Mouse (Mus musculus): ENCODE measurements around the gene Adgrg6. TPM values are rescaled to one million over a fixed set of nuclear protein-coding genes. Genes with fewer than 3 reads are reported as not detected.

Adgrg6 gene
- polyA plus RNA-seq, 1 experiment: not detected

DNA sequence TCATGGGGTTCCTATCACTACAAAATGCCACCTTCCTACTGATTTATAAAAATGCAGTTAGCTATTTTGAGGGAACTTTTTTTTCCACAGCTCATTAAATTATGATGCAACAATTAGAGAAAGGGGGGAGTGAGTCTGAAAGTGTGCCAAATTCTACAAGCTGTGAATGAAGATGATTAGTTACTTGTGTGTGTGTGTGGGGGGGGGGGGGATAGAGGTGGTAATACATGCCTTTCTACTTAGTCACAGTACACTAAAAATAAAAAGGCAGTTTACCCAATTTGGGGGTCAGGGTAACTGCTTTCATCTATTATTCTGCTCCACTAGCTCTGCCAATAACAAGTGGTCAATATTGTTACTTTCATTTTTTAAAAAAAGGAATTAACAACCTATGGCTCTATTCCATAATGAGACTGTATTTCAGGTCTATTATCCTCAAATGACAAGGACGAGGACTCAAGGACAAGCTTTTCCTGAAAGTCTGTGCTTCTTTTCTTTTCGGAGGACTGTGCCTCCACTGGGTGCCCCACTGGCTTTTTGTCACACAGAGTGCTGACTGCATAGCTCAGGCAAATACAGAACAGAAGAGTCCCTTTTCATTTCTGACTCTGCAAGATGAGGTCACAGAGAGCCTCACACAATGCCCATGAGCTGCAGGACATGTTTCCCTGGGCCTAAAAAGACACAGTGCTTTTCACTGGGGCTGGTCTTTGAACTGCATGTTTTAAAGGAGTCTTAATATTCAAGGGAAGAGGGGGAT, 33.4 kb downstream of the Adgrg6 start:
- no peak for TF ChIP-seq POLR2A (IDR thresholded peaks at IDR 0.05; ENCODE audit: insufficient read depth, low read depth, low read length)
- no peak for TF ChIP-seq CTCF (IDR thresholded peaks at IDR 0.05; ENCODE audit: insufficient read depth, low read depth, low read length)
- H3K4me1 ChIP-seq (ENCODE audit: control insufficient read depth, insufficient read depth, low read length): no peaks in the 10 kb centered on the region
- H3K4me3 ChIP-seq (ENCODE audit: insufficient read depth, low read depth, low read length): no peak overlapping the region
- WGBS: 56% methylated on average over 2 of the region's 2 CpGs
- H3K27ac ChIP-seq (ENCODE audit: insufficient read depth, low read depth, low read length): no peak overlapping the region

DNA sequence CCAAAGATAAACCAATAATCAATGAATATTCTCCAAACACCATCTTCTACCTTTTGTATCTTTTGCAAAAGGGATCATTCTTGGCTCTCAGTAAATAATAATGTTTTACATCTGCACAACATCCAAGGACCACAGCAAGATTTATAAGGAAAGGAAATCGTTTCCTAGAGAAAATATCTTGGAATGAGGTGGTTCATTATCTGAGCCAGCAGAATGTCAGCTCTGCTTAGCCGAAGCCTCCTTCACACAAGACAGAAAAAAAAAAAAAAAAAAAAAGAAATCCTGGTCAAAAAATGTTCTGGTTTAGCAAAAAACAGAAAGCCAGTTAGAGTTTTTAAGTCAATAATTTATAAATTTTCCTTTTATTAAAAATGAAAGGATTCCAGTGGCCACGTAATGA, 34.3 kb downstream of the Adgrg6 start:
- H3K4me3 ChIP-seq (ENCODE audit: insufficient read depth, low read depth, low read length): no peak overlapping the region
- TF ChIP-seq POLR2A (IDR thresholded peaks at IDR 0.05; ENCODE audit: insufficient read depth, low read depth, low read length) (no peak), CTCF (IDR thresholded peaks at IDR 0.05; ENCODE audit: insufficient read depth, low read depth, low read length) (no peak)
- WGBS: 55% methylated on average over 3 of the region's 3 CpGs
- no peak overlapping the region for H3K27ac ChIP-seq (ENCODE audit: insufficient read depth, low read depth, low read length)
- H3K4me1 ChIP-seq (ENCODE audit: control insufficient read depth, insufficient read depth, low read length): no peaks in the 10 kb centered on the region

DNA sequence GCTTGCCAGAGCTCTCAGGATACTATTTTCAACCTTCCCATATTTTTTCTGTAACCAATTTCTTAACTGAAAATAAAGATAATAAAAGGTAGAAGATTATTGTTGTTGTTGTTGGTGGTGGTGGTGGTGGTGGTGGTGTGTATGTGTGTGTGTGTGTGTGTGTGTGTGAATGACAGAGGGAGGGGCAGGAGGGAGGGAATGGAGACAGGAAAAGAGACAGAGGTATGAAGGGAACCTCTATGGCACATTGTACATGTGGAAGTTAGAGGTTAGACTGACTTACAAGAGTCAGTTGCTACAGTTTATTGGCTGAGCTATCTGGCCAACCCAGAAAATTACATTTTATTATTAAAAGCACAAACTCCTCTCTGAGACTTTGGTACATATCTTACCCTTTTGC, 49.8 kb downstream of the Adgrg6 start:
- TF ChIP-seq CTCF (IDR thresholded peaks at IDR 0.05; ENCODE audit: insufficient read depth, low read depth, low read length): no peak
- no peak for TF ChIP-seq POLR2A (IDR thresholded peaks at IDR 0.05; ENCODE audit: insufficient read depth, low read depth, low read length)
- H3K4me1 ChIP-seq (ENCODE audit: control insufficient read depth, insufficient read depth, low read length): no peaks in the 10 kb centered on the region

DNA sequence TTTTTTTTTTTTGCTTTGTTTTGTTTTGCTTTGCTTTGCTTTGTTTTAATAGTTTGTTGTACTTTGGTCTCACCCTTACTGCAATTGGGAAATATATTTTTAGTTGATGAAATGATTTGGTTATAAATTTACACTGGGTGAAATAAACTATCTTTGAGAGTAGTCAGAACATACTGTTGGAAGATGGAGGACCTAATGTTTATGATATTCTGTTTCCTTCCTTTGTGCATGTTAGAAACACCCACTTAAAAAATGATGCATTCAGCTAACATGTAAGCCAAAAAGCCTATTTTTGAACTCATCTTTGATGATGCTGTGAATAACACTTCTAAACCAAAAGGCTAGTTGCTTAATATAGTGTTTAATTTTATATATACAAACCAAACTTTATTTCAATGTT, 50.3 kb downstream of the Adgrg6 start:
- TF ChIP-seq POLR2A (IDR thresholded peaks at IDR 0.05; ENCODE audit: insufficient read depth, low read depth, low read length) (no peak), CTCF (IDR thresholded peaks at IDR 0.05; ENCODE audit: insufficient read depth, low read depth, low read length) (no peak)
- H3K4me1 ChIP-seq (ENCODE audit: control insufficient read depth, insufficient read depth, low read length): no peaks in the 10 kb centered on the region
- no peak overlapping the region for H3K27ac ChIP-seq (ENCODE audit: insufficient read depth, low read depth, low read length)
- H3K4me3 ChIP-seq (ENCODE audit: insufficient read depth, low read depth, low read length): no peak overlapping the region

More for the DNA sequence above, 49.8 kb downstream of the Adgrg6 start:
- Histone ChIP-seq H3K27ac (ENCODE audit: insufficient read depth, low read depth, low read length) (no peak overlapping the region), H3K4me3 (ENCODE audit: insufficient read depth, low read depth, low read length) (no peak overlapping the region)

DNA sequence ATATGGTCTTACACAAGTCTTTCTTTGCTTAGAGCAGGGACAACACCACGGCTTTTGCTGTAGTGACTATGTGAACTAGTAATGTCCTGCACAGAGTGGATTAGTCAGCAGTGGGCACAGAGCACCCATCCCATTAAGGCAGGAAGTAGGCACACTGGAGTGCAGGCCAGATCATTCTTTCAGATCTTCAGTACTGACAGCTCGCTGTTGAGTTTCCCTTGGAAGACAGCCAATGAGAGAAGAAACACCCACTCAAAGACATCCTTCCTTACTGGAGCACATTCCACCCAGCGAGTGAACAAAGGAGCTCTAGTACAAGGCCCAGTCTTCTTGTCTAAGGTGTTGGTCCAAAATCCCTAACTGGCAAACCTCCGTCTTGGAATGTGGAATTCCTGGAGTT, 53.6 kb downstream of the Adgrg6 start:
- no peak overlapping the region for H3K4me3 ChIP-seq (ENCODE audit: insufficient read depth, low read depth, low read length)
- no peak overlapping the region for H3K27ac ChIP-seq (ENCODE audit: insufficient read depth, low read depth, low read length)
- 57% methylated on average over 4 of the region's 4 CpGs for WGBS
- TF ChIP-seq POLR2A (IDR thresholded peaks at IDR 0.05; ENCODE audit: insufficient read depth, low read depth, low read length) (no peak), CTCF (IDR thresholded peaks at IDR 0.05; ENCODE audit: insufficient read depth, low read depth, low read length) (no peak)
- no peaks in the 10 kb centered on the region for H3K4me1 ChIP-seq (ENCODE audit: control insufficient read depth, insufficient read depth, low read length)

DNA sequence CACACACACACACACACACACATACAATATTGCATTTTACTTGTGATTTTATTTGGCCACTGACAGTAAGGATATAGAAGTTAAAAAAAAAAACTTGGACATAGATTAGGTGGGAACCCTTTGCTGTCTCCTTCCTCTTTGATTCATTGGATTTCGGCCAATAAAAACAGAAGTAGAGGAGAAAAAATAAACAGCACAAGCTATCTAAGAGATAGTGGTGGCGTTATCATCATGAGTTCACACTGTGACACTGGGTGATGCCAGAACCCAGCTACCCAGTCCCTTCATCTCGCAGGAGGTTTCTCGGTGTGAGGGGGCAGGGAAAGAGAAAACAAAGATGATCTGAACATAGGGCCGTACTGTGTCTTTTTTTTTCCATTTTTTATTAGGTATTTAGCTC, 62.2 kb downstream of the Adgrg6 start:
- H3K4me3 ChIP-seq (ENCODE audit: insufficient read depth, low read depth, low read length): no peak overlapping the region
- WGBS: 74% methylated on average over 5 of the region's 5 CpGs
- no peaks in the 10 kb centered on the region for H3K4me1 ChIP-seq (ENCODE audit: control insufficient read depth, insufficient read depth, low read length)
- H3K27ac ChIP-seq (ENCODE audit: insufficient read depth, low read depth, low read length): no peak overlapping the region
- TF ChIP-seq CTCF (IDR thresholded peaks at IDR 0.05; ENCODE audit: insufficient read depth, low read depth, low read length) (no peak), POLR2A (IDR thresholded peaks at IDR 0.05; ENCODE audit: insufficient read depth, low read depth, low read length) (no peak)

DNA sequence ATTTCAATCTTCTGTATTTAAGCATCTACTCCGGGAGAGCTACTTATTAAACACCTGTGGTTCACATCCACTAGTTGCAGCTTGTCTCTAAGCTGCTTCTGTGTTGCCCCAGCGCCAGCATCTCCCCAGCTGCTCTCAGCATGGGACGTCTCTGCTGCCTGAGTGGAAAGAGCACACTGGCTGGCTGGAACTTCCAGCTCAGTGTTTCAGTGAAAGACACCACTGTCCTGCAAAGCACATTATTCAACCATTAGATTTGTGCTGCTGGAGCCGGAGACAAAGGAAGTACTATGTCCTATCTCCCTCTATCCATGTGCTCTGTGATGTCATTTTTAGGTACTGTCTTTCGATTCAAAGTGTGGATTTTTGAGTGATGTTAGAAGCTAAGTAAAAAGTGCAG, 63.0 kb downstream of the Adgrg6 start:
- 30% methylated on average over 5 of the region's 5 CpGs for WGBS
- H3K27ac ChIP-seq (ENCODE audit: insufficient read depth, low read depth, low read length): no peak overlapping the region
- TF ChIP-seq CTCF (IDR thresholded peaks at IDR 0.05; ENCODE audit: insufficient read depth, low read depth, low read length): no peak
- no peak for TF ChIP-seq POLR2A (IDR thresholded peaks at IDR 0.05; ENCODE audit: insufficient read depth, low read depth, low read length)
- H3K4me1 ChIP-seq (ENCODE audit: control insufficient read depth, insufficient read depth, low read length): no peaks in the 10 kb centered on the region
- no peak overlapping the region for H3K4me3 ChIP-seq (ENCODE audit: insufficient read depth, low read depth, low read length)

DNA sequence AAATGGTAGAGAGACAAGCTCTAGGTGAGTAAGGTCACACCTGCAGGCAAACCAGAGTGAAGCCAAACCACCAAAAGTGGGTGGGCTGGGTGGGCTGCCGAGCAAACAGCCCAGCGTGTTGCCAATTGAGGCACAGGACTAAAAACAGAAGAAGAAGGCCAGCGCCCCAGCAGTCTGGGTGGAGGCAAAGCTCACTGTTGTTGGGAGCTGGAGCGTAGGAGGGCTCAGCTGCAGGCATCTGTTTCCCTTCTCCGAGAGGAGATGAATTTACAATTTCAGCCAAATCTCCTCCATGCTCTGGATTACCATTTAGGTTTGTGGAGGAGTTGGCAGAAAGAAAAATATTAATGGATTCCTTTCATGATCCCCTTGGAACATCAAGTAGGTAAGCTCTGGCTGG, 64.5 kb downstream of the Adgrg6 start:
- no peak overlapping the region for H3K4me3 ChIP-seq (ENCODE audit: insufficient read depth, low read depth, low read length)
- no peak overlapping the region for H3K27ac ChIP-seq (ENCODE audit: insufficient read depth, low read depth, low read length)
- no peaks in the 10 kb centered on the region for H3K4me1 ChIP-seq (ENCODE audit: control insufficient read depth, insufficient read depth, low read length)
- no peak for TF ChIP-seq CTCF (IDR thresholded peaks at IDR 0.05; ENCODE audit: insufficient read depth, low read depth, low read length)
- TF ChIP-seq POLR2A (IDR thresholded peaks at IDR 0.05; ENCODE audit: insufficient read depth, low read depth, low read length): no peak
- WGBS: 52% methylated on average over 5 of the region's 5 CpGs

DNA sequence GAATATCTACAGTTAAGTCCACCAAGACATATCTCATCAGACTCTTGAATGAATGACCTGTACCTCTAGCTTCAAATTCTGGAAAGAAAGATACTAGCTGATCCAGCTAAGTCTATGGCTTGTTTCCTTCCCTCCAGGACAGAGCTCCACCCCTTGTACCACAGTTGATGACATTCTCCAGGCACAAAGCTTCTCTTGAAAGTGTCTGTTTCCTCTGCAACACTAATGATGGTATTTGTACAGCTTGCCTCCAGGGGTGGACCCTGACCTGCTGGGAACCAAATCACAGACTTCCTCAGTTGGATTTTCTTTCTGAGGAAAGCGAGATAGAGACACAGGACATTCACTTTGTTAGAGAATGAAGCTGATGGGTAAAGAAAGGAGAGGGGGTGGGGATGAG, 69.1 kb downstream of the Adgrg6 start:
- Histone ChIP-seq H3K4me3 (ENCODE audit: insufficient read depth, low read depth, low read length) (no peak overlapping the region), H3K4me1 (ENCODE audit: control insufficient read depth, insufficient read depth, low read length) (no peaks in the 10 kb centered on the region), H3K27ac (ENCODE audit: insufficient read depth, low read depth, low read length) (no peak overlapping the region)
- 86% methylated on average over 1 of the region's 1 CpGs for WGBS
- TF ChIP-seq CTCF (IDR thresholded peaks at IDR 0.05; ENCODE audit: insufficient read depth, low read depth, low read length): no peak
- no peak for TF ChIP-seq POLR2A (IDR thresholded peaks at IDR 0.05; ENCODE audit: insufficient read depth, low read depth, low read length)

All from olfactory bulb, adult 2 months (tissue).